Mouse (Mus musculus): Measurements from ENCODE around the gene Gm10647. TPM values are rescaled to one million over a fixed set of nuclear protein-coding genes. Genes with fewer than 3 reads are reported as not detected.
A peak's percentile ranks its signal among the peaks of the same experiment; 100 is the strongest.
"Not testable (repeated sequence)": the region's sequence is repeated elsewhere in the genome, so short reads cannot be mapped to it uniquely, and the experiment has no call there.

Gene Gm10647
- polyA plus RNA-seq, 1 experiment from 2014 or later, result 0.96 TPM

GRCm38 (mm10) chr9:66805951-66806350, 9.1 kb downstream of the Gm10647 start:
- peak overlapping the region; percentile 38 for H3K4me3 ChIP-seq (replicated peaks)
- not testable (repeated sequence) for H3K4me1 ChIP-seq; H3K27ac ChIP-seq; H3K36me3 ChIP-seq; ATAC-seq (replicated peaks; ENCODE audit: low FRiP score); H3K9me3 ChIP-seq (replicated peaks)
- 0 out of 2 replicates have a peak overlapping the region, but pooled peaks have one; percentile 21 for H3K9ac ChIP-seq
- peak overlapping the region; percentile 63 for H3K4me2 ChIP-seq
- WGBS, result 2% methylated on average over 30 of the region's 37 CpGs
- peaks cover 38% of the 10 kb centered on the region for H3K27me3 ChIP-seq

GRCm38 (mm10) chr9:66813392-66813791, 16.6 kb downstream of the Gm10647 start:
- Histone ChIP-seq H3K27ac (no peak overlapping the region), H3K36me3 (no peaks in the 10 kb centered on the region), H3K4me3 (replicated peaks) (no peak overlapping the region), H3K4me1 (no peaks in the 10 kb centered on the region), H3K9ac (no peak overlapping the region), H3K9me3 (replicated peaks) (no peaks in the 10 kb centered on the region), H3K4me2 (no peak overlapping the region), H3K27me3 (no peaks in the 10 kb centered on the region)
- WGBS, result 31% methylated on average over 2 of the region's 2 CpGs
- ATAC-seq (replicated peaks; ENCODE audit: low FRiP score), result no peak

- H3K9me3 ChIP-seq (replicated peaks), result no peaks in the 10 kb centered on the region
- no peak overlapping the region for H3K9ac ChIP-seq
- no peaks in the 10 kb centered on the region for H3K4me1 ChIP-seq
- no peaks in the 10 kb centered on the region for H3K36me3 ChIP-seq
- H3K4me2 ChIP-seq, result no peak overlapping the region
- no peak overlapping the region for H3K4me3 ChIP-seq (replicated peaks)
- H3K27ac ChIP-seq, result no peak overlapping the region
- 73% methylated on average over 5 of the region's 5 CpGs for WGBS
- no peaks in the 10 kb centered on the region for H3K27me3 ChIP-seq
- ATAC-seq (replicated peaks; ENCODE audit: low FRiP score), result no peak
Measured at GRCm38 (mm10) chr9:66820996-66821395, 24.2 kb downstream of the Gm10647 start.

GRCm38 (mm10) chr9:66822255-66822654, 25.4 kb downstream of the Gm10647 start:
- H3K4me1 ChIP-seq; H3K9ac ChIP-seq; H3K36me3 ChIP-seq; H3K4me3 ChIP-seq (replicated peaks); ATAC-seq (replicated peaks; ENCODE audit: low FRiP score); H3K4me2 ChIP-seq; H3K27me3 ChIP-seq; H3K9me3 ChIP-seq (replicated peaks); H3K27ac ChIP-seq: not testable (repeated sequence)
- 92% methylated on average over 2 of the region's 5 CpGs for WGBS

GRCm38 (mm10) chr9:66825990-66826389, 29.2 kb downstream of the Gm10647 start:
- Histone ChIP-seq H3K4me2 (no peak overlapping the region), H3K36me3 (no peaks in the 10 kb centered on the region), H3K4me3 (replicated peaks) (no peak overlapping the region), H3K27ac (no peak overlapping the region), H3K27me3 (no peaks in the 10 kb centered on the region), H3K4me1 (no peaks in the 10 kb centered on the region), H3K9me3 (replicated peaks) (no peaks in the 10 kb centered on the region), H3K9ac (no peak overlapping the region)
- 33% methylated on average over 1 of the region's 1 CpGs for WGBS
- ATAC-seq (replicated peaks; ENCODE audit: low FRiP score), result no peak

GRCm38 (mm10) chr9:66832366-66832908, 35.6 kb downstream of the Gm10647 start:
- ATAC-seq (replicated peaks; ENCODE audit: low FRiP score), result no peak
- Histone ChIP-seq H3K27ac (no peak overlapping the region), H3K4me3 (replicated peaks) (no peak overlapping the region), H3K4me2 (no peak overlapping the region), H3K4me1 (peaks cover 18% of the 10 kb centered on the region), H3K36me3 (no peaks in the 10 kb centered on the region), H3K9ac (no peak overlapping the region), H3K27me3 (peaks cover 5% of the 10 kb centered on the region; the same call in 1 of the 2 replicates), H3K9me3 (replicated peaks) (no peaks in the 10 kb centered on the region)
- 32% methylated on average over 4 of the region's 4 CpGs for WGBS

GRCm38 (mm10) chr9:66833851-66834250, 37.0 kb downstream of the Gm10647 start:
- 19% methylated on average over 7 of the region's 7 CpGs for WGBS
- Histone ChIP-seq H3K4me3 (replicated peaks) (peak overlapping the region; percentile 78), H3K36me3 (no peaks in the 10 kb centered on the region), H3K4me2 (peak overlapping the region; percentile 96), H3K4me1 (peaks cover 18% of the 10 kb centered on the region), H3K9ac (peak overlapping the region; percentile 50; the same call in 1 of the 2 replicates), H3K27ac (peak overlapping the region; percentile 71; the same call in 1 of the 2 replicates), H3K9me3 (replicated peaks) (no peaks in the 10 kb centered on the region), H3K27me3 (peaks cover 5% of the 10 kb centered on the region; the same call in 1 of the 2 replicates)
- no peak for ATAC-seq (replicated peaks; ENCODE audit: low FRiP score)

- under 1% methylated on average over 58 of the region's 58 CpGs for WGBS
- no peaks in the 10 kb centered on the region for H3K9me3 ChIP-seq (replicated peaks)
- peaks cover 5% of the 10 kb centered on the region; the same call in 1 of the 2 replicates for H3K27me3 ChIP-seq
- H3K4me2 ChIP-seq, result peak within 1 kb of the TSS; percentile 96
- peak within 1 kb of the TSS; percentile 78 for H3K4me3 ChIP-seq (replicated peaks)
- peak; percentile 99 for ATAC-seq (replicated peaks; ENCODE audit: low FRiP score)
- no peaks in the 10 kb centered on the region; the same call in 1 of the 2 replicates for H3K36me3 ChIP-seq
- H3K27ac ChIP-seq, result peak within 1 kb of the TSS; percentile 71
- peak within 1 kb of the TSS; percentile 50 for H3K9ac ChIP-seq
- H3K4me1 ChIP-seq, result peaks cover 18% of the 10 kb centered on the region
Measured at GRCm38 (mm10) chr9:66834318-66835096, 37.7 kb downstream of the Gm10647 start, which contains the start of gene Aph1c. Aph1c (minus strand) TSS chr9:66834726.

- no peaks in the 10 kb centered on the region for H3K9me3 ChIP-seq (replicated peaks)
- no peaks in the 10 kb centered on the region; the same call in 1 of the 2 replicates for H3K36me3 ChIP-seq
- H3K9ac ChIP-seq, result peak overlapping the region; percentile 46
- H3K4me2 ChIP-seq, result peak overlapping the region; percentile 96
- peak overlapping the region; percentile 33; the same call in 1 of the 2 replicates for H3K27ac ChIP-seq
- peaks cover 18% of the 10 kb centered on the region for H3K4me1 ChIP-seq
- peaks cover 5% of the 10 kb centered on the region; the same call in 1 of the 2 replicates for H3K27me3 ChIP-seq
- ATAC-seq (replicated peaks; ENCODE audit: low FRiP score), result peak; percentile 72
- peak overlapping the region; percentile 78 for H3K4me3 ChIP-seq (replicated peaks)
- under 1% methylated on average over 24 of the region's 24 CpGs for WGBS
Measured at GRCm38 (mm10) chr9:66835097-66835480, 38.2 kb downstream of the Gm10647 start.

GRCm38 (mm10) chr9:66846822-66847221, 50.0 kb downstream of the Gm10647 start:
- Histone ChIP-seq H3K9ac (no peak overlapping the region), H3K36me3 (peaks cover 36% of the 10 kb centered on the region), H3K4me1 (no peaks in the 10 kb centered on the region), H3K27ac (no peak overlapping the region), H3K4me2 (no peak overlapping the region), H3K9me3 (replicated peaks) (no peaks in the 10 kb centered on the region), H3K27me3 (no peaks in the 10 kb centered on the region), H3K4me3 (replicated peaks) (no peak overlapping the region)
- ATAC-seq (replicated peaks; ENCODE audit: low FRiP score), result no peak
- 96% methylated on average over 5 of the region's 5 CpGs for whole genome bisulfite sequencing

Data from kidney, embryonic 15.5 days (tissue).